Mouse (Mus musculus) adrenal gland, adult (tissue): Measurements from ENCODE around the gene Usp13.
A peak's percentile ranks its signal among the peaks of the same experiment; 100 is the strongest.

Experiments
- DNase-seq, 2 experiments: peaks; one replicate each; pipeline ENCODE4 v3.0.0; 2022 to 2023; ENCODE audit warnings: low spot score in 1 of 2; ENCODE audit not compliant: inconsistent age in 2 of 2

The Usp13 gene

DNA sequence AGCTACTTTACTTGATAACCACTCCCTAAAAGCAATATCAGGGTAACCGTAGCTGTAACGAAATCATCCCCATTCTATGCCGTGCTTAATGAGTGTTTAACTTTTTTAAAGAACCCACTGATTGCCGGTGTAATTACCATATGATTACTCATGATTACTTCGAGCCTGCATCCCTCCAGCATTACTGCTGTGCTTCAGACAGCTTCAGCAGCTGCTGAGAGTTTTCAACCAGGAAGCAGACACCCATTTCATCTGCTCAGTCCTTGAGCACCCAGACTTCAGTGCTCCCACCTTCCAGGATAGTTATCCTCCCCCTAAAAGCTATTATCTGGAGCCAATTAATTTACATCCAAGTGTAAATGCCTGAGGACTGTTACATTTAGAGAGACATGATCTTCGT is 106.8 kb downstream of the Usp13 start:
- DNase-seq, result no peak

GRCm38 (mm10) chr3:32939802-32940501 is 122.6 kb downstream of the Usp13 start:
- DNase-seq, result peak in 1 of 2 experiments; percentile 32

DNA sequence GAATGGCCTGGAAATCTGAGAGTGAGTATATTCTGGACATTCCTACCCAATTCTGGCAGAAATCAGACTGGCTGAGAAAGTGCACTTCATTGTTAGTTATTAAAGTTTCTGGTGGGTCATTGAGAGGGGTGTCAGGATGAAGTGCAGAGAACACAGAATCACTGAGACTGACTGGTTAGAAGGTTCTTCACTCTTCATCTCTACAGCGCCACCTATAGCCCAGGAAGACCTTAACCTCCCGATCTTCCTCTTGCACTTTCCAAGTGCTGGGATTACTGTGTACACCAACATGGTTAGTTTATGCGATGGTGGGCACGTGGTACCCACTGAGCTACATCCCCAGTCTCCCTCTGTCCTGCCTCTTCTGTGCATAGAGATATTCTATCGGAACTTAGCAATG is 130.1 kb downstream of the Usp13 start:
- no peak for DNase-seq

DNA sequence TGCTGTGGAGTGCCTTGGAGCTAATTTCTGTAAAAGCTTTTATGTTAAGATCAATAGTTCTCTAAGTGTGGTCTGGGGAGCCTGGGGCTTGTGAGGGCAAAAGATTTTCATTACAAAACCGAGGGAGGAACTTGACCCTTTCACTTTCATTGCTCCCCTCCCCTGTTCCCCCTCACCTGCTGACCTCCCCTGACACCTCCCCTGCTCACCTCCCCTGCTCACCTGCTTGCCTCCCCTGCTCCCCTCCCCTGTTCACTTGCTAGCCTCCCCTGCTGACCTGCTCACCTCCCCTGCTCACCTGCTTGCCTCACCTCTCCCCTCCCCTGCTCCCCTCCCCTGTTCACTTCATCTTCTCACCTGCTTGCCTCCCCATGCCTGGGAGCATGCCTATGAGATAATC is 134.0 kb downstream of the Usp13 start:
- no peak for DNase-seq

GRCm38 (mm10) chr3:32961494-32961893 is 144.1 kb downstream of the Usp13 start:
- no peak for DNase-seq

- DNase-seq, result peak; percentile 16 to 51
Measured at GRCm38 (mm10) chr3:32965528-32965927, 148.2 kb downstream of the Usp13 start.

DNA sequence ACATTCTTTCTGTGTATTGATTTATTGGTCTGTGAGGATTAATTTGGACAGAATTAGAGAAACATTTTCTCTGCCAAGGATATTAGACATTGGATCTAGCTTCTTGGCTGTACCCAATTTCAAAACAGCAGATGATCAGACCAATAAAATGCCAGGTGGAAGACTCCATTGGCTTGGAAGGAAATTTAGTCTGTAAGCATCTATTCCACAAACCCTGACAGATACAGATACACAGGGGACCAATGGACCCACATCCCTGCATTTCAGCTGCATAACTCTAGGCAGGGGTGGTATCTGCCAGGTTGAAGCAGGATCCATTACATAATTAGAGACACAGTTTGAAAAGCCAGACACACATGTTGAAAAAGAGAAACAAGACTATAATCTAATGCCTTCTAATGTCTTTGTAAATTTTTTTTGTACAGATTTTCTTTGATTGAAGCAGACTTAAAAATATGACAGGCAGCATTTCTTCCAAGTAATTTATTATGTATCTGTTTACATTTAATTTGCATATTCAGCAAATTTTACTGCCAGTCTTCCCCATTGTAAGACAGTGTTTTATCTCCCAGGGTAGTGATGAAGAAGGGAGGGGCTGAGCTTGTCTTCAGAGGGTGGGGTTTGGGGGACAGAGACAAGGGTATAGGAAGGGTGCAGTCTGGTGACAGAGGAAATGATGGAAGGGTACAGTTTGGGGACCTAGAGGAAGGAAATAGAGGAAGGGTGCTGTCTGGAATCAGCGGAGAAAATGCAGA is 151.5 kb downstream of the Usp13 start:
- no peak for DNase-seq

- peak in 1 of 2 experiments; percentile 23 for DNase-seq
Measured at GRCm38 (mm10) chr3:32970257-32970656, 152.9 kb downstream of the Usp13 start.

GRCm38 (mm10) chr3:32979238-32979637 is 161.9 kb downstream of the Usp13 start:
- no peak for DNase-seq

GRCm38 (mm10) chr3:32979981-32980380 is 162.6 kb downstream of the Usp13 start:
- no peak for DNase-seq

DNA sequence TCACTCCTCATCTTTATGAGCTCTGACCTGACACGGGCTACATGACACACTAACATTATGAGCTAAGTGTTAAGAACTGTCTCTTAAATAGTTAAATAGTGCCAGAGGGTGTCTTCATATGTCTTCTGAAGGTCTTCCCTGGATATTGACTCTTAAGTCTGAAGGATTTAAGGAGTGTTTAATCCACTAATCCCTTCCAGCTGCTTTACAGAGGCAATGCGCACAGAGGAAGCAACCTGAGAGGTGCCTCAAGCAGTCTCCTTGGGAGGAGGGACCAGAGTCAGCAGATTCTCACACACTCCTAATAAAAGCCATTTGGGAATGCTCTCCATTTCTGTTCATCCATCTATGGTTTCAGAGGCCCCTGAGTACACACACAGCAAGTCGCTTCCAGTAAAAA is 167.8 kb downstream of the Usp13 start:
- no peak for DNase-seq
